Mouse (Mus musculus): ENCODE measurements around the gene Olfr638.
"Not testable (repeated sequence)": the region's sequence is repeated elsewhere in the genome, so short reads cannot be mapped to it uniquely, and the experiment has no call there.

Olfr638 gene

GRCm38 (mm10) chr7:103998446-103998845 lies at the start of gene Olfr638:
Gene Olfr638, plus strand, starts transcription at chr7:103998746.
- no peak for DNase-seq

- DNase-seq, result not testable (repeated sequence)
Observed at GRCm38 (mm10) chr7:103966873-103967272, 31.7 kb upstream of the Olfr638 start.

- DNase-seq, result no peak
Observed at GRCm38 (mm10) chr7:103970852-103971251, 27.7 kb upstream of the Olfr638 start, which contains the start of gene Olfr635. Gene Olfr635, plus strand, starts transcription at chr7:103971152.

GRCm38 (mm10) chr7:103971782-103972181 lies 26.8 kb upstream of the Olfr638 start:
- DNase-seq, result no peak

- no peak for DNase-seq
Observed at GRCm38 (mm10) chr7:103999124-103999523, 578 bp downstream of the Olfr638 start.

GRCm38 (mm10) chr7:104017203-104017602 lies 18.7 kb downstream of the Olfr638 start, which contains the start of gene Olfr639:
Gene Olfr639, minus strand, starts transcription at chr7:104017303.
- DNase-seq, result no peak

GRCm38 (mm10) chr7:104018953-104019352 lies 20.4 kb downstream of the Olfr638 start:
- DNase-seq, result no peak

- no peak for DNase-seq
Observed at GRCm38 (mm10) chr7:104021651-104022050, 23.1 kb downstream of the Olfr638 start.

GRCm38 (mm10) chr7:104025473-104025872 lies 26.9 kb downstream of the Olfr638 start, which contains the start of gene Olfr640:
Gene Olfr640, minus strand, starts transcription at chr7:104025573.
- DNase-seq, result no peak

- no peak for DNase-seq
Observed at GRCm38 (mm10) chr7:104026978-104027377, 28.4 kb downstream of the Olfr638 start.

GRCm38 (mm10) chr7:104035145-104035544 lies 36.6 kb downstream of the Olfr638 start, which contains the start of gene Olfr641:
Gene Olfr641, plus strand, starts transcription at chr7:104035445.
- DNase-seq, result no peak

- no peak for DNase-seq
Observed at GRCm38 (mm10) chr7:104050745-104051144, 52.2 kb downstream of the Olfr638 start.

- DNase-seq, result no peak
Observed at GRCm38 (mm10) chr7:104052566-104052965, 54.0 kb downstream of the Olfr638 start, which contains the start of gene Olfr642. Gene Olfr642, minus strand, starts transcription at chr7:104052666.

All from right cerebral cortex, adult 18-20 months (tissue).